In the genomic region with DNA sequence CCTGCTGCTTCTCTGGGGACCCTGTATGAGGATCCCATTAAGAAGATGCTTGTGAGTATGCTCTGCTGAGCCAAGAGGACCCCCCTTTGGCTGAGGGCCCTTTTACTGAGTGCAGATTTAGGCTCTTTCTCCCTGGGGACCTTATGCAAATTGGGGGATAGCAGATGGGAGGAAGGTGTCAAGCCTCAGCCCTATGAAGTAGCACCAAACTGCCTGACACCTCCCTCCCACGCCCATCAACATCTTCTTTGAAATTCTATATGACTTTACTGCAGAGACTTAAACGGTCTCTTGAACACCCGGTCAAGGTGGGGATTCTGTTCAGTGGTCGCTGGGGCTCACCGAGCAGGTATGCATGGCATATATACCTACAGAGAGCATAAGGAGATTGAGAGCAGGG, we compare ENCODE assay signal across 18 mouse cellular contexts. TPM values are rescaled to one million over a fixed set of nuclear protein-coding genes. Genes with fewer than 3 reads are reported as not detected.
DNase-seq lines count a peak whose midpoint lies in the region; ATAC-seq and TF ChIP-seq lines count a peak whose summit lies in the region.
"Had no signal": no experiment of that assay in that cellular context is flagged by ENCODE, and none has a peak within 500 bp of the region (broad histone marks: within the 10 kb centered on the region; RNA-seq: fewer than 3 reads in every experiment).

No protein-coding gene starts in this region.

- H3K4me2 ChIP-seq in forebrain, embryonic 15.5 days (replicated peaks) = no peak overlapping the region
- H3K4me2 ChIP-seq: hindbrain, embryonic 14.5 days; limb, embryonic 13.5 days; lung, embryonic 14.5 days had no signal

- no peak for ATAC-seq in forebrain, embryonic 15.5 days (replicated peaks)
- no peak for ATAC-seq in megakaryocyte progenitor cell, adult 5-6 weeks (replicated peaks; ENCODE audit: poor library complexity)

- H3K4me1 ChIP-seq in forebrain, embryonic 10.5 days = peaks cover 75% of the 10 kb centered on the region
- peaks cover 49% of the 10 kb centered on the region for H3K4me1 ChIP-seq in forebrain, embryonic 15.5 days
- peaks cover 2% of the 10 kb centered on the region for H3K4me1 ChIP-seq in liver, adult 2 months (ENCODE audit: control insufficient read depth, insufficient read depth, low read length)
- peaks cover 37% of the 10 kb centered on the region; the same call in 1 of the 2 replicates for H3K4me1 ChIP-seq in spleen, adult 2 months (ENCODE audit: control insufficient read depth, insufficient read depth, insufficient read length)

- H3K9ac ChIP-seq in forebrain, embryonic 15.5 days (replicated peaks) = no peak overlapping the region
- no peak overlapping the region for H3K9ac ChIP-seq in liver, adult 2 months (ENCODE audit: low read depth, low read length)
- H3K9ac ChIP-seq: hindbrain, embryonic 14.5 days; limb, embryonic 13.5 days; lung, embryonic 14.5 days had no signal

- DNase-seq in forebrain, embryonic 10.5 days (ENCODE audit: extremely low spot score, low spot score) = no peak
- no peak for DNase-seq in liver, adult 2 months (ENCODE audit: extremely low read depth, low read depth, low spot score)
- DNase-seq in liver = no peak
- peak; percentile 50 for DNase-seq in ZHBTc4 (ENCODE audit: low read depth, low spot score)
- peak; percentile 71 to 75 for DNase-seq in spleen, adult 2 months (ENCODE audit: low read depth in 1 of 2, low spot score in 2 of 2)
- no peak for DNase-seq in adrenal gland, adult 2 months
- DNase-seq: adrenal gland, postnatal 10 days; cerebellum, adult 9-11 months; kidney, adult 18-20 months; kidney, postnatal 25 days; layer of hippocampus, adult 9-11 months; lung, embryonic 14.5 days; thymus, adult 2 months had no signal

- no peak overlapping the region for H3K4me3 ChIP-seq in forebrain, embryonic 10.5 days
- no peak overlapping the region for H3K4me3 ChIP-seq in forebrain, embryonic 15.5 days
- no peak overlapping the region for H3K4me3 ChIP-seq in liver, adult 2 months (ENCODE audit: insufficient read depth, low read depth, low read length)
- peak overlapping the region; percentile 57 for H3K4me3 ChIP-seq in spleen, adult 2 months (ENCODE audit: extremely low read depth, insufficient read depth, insufficient read length)
- H3K4me3 ChIP-seq: limb, embryonic 13.5 days; megakaryocyte, embryonic 14.5 days had no signal

- WGBS in forebrain, embryonic 10.5 days = 77% methylated on average over 5 of the region's 5 CpGs
- WGBS in forebrain, embryonic 15.5 days = 78% methylated on average over 5 of the region's 5 CpGs
- 75% methylated on average over 5 of the region's 5 CpGs for WGBS in liver, adult 2 months
- WGBS in spleen, adult 2 months = 34% methylated on average over 5 of the region's 5 CpGs

- peaks cover 2% of the 10 kb centered on the region; the same call in 1 of the 2 replicates for H3K79me2 ChIP-seq in liver, adult 2 months (ENCODE audit: control insufficient read depth, insufficient read depth, low read length)

- peak overlapping the region; percentile 16; the same call in 1 of the 2 replicates for H3K27ac ChIP-seq in forebrain, embryonic 10.5 days
- H3K27ac ChIP-seq in forebrain, embryonic 15.5 days (replicated peaks) = no peak overlapping the region
- 0 out of 2 replicates have a peak overlapping the region, but pooled peaks have one; percentile 2 for H3K27ac ChIP-seq in liver, adult 2 months (replicated peaks; ENCODE audit: insufficient read depth, low read depth, low read length)
- peak overlapping the region; percentile 71 for H3K27ac ChIP-seq in spleen, adult 2 months (ENCODE audit: insufficient read depth, low read length)
- H3K27ac ChIP-seq: hindbrain, embryonic 14.5 days; limb, embryonic 13.5 days had no signal

- H3K9me3 ChIP-seq in forebrain, embryonic 10.5 days = no peaks in the 10 kb centered on the region
- H3K9me3 ChIP-seq in forebrain, embryonic 15.5 days = no peaks in the 10 kb centered on the region
- H3K9me3 ChIP-seq: limb, embryonic 13.5 days; megakaryocyte, embryonic 14.5 days had no signal

- TF ChIP-seq CTCF in liver, adult 2 months (IDR thresholded peaks at IDR 0.05; ENCODE audit: low read depth, low read length) = no peak
- no peak for TF ChIP-seq CTCF in spleen, adult 2 months (IDR thresholded peaks at IDR 0.05; ENCODE audit: extremely low read depth, insufficient read depth, insufficient read length, insufficient replicate concordance)

- TF ChIP-seq POLR2A in liver, adult 2 months (IDR thresholded peaks at IDR 0.05; ENCODE audit: extremely low read depth, insufficient read depth, low read length) = no peak
- TF ChIP-seq POLR2A in spleen, adult 2 months (IDR thresholded peaks at IDR 0.05; ENCODE audit: low read depth, low read length) = no peak

- H3K36me3 ChIP-seq in forebrain, embryonic 10.5 days (replicated peaks) = peaks cover 4% of the 10 kb centered on the region; the same call in 1 of the 2 replicates
- H3K36me3 ChIP-seq in forebrain, embryonic 15.5 days = no peaks in the 10 kb centered on the region
- no peaks in the 10 kb centered on the region for H3K36me3 ChIP-seq in liver, adult 2 months (ENCODE audit: control insufficient read depth, insufficient read depth, low read length)
- H3K36me3 ChIP-seq in spleen, adult 2 months (ENCODE audit: control insufficient read depth, insufficient read depth, low read length) = no peaks in the 10 kb centered on the region
- H3K36me3 ChIP-seq: limb, embryonic 13.5 days had no signal

- H3K27me3 ChIP-seq in forebrain, embryonic 10.5 days (ENCODE audit: poor library complexity, severe bottlenecking) = no peaks in the 10 kb centered on the region
- H3K27me3 ChIP-seq in forebrain, embryonic 15.5 days = no peaks in the 10 kb centered on the region
- H3K27me3 ChIP-seq in liver, adult 2 months (ENCODE audit: control insufficient read depth, insufficient read depth, low read length) = no peaks in the 10 kb centered on the region
- H3K27me3 ChIP-seq in spleen, adult 2 months (ENCODE audit: control insufficient read depth, insufficient read depth, low read length) = no peaks in the 10 kb centered on the region
- H3K27me3 ChIP-seq: limb, embryonic 13.5 days had no signal

RNA-seq across cellular contexts. Expression of a gene that starts 7.6 kb away (rescaled TPM):
- 13.6 and 13.7 TPM in 2 replicates for polyA plus RNA-seq in forebrain, embryonic 10.5 days (2016; fragmentation: Nextera tagmentation; extraction: Ambion mirVana)
- polyA plus RNA-seq in forebrain, embryonic 15.5 days (2015; fragmentation: Nextera tagmentation; extraction: Ambion mirVana) = 15.7 and 18.7 TPM in 2 replicates
- total RNA-seq in liver, adult 2 months (2014; rRNA removed) = 2.5 TPM in 2 replicates
- 1.6 and 3.3 TPM in 2 replicates for polyA plus RNA-seq in liver, adult 2 months (2012; rRNA removed)
- 22.2 and 30.5 TPM in 2 replicates for polyA plus RNA-seq in spleen, adult 2 months (2012; rRNA removed)
- 1 to 10 TPM; 4.6 to 6.5 TPM for total RNA-seq in adrenal gland, adult 2 months (2021)
- 6.5 and 7.2 TPM in 2 replicates for polyA plus RNA-seq in adrenal gland, adult 2 months (2012; rRNA removed)
- total RNA-seq in megakaryocyte progenitor cell, adult 5-6 weeks (2015) = 1.8 and 2.6 TPM in 2 replicates
- 1.5 and 1.7 TPM in 2 replicates for total RNA-seq in megakaryocyte progenitor cell, adult 5-6 weeks (2017)

RNA-seq across cellular contexts. Expression of a gene that starts 22.7 kb away (rescaled TPM):
- 38.5 and 38.8 TPM in 2 replicates for polyA plus RNA-seq in forebrain, embryonic 10.5 days (2016; fragmentation: Nextera tagmentation; extraction: Ambion mirVana)
- 46.8 and 48.3 TPM in 2 replicates for polyA plus RNA-seq in forebrain, embryonic 15.5 days (2015; fragmentation: Nextera tagmentation; extraction: Ambion mirVana)
- 40.9 and 41.8 TPM in 2 replicates for total RNA-seq in liver, adult 2 months (2014; rRNA removed)
- polyA plus RNA-seq in liver, adult 2 months (2012; rRNA removed) = 8.9 and 14.3 TPM in 2 replicates
- 34.0 and 39.3 TPM in 2 replicates for polyA plus RNA-seq in spleen, adult 2 months (2012; rRNA removed)
- 10 to 100 TPM; 44.1 to 70.4 TPM for total RNA-seq in adrenal gland, adult 2 months (2021)
- polyA plus RNA-seq in adrenal gland, adult 2 months (2012; rRNA removed) = 15.0 and 15.3 TPM in 2 replicates
- total RNA-seq in megakaryocyte progenitor cell, adult 5-6 weeks (2015) = 65.0 and 85.1 TPM in 2 replicates
- 105 and 121 TPM in 2 replicates for total RNA-seq in megakaryocyte progenitor cell, adult 5-6 weeks (2017)

Comparison
In these comparisons a context has a peak if more than half of its experiments do, and no peak if none do; other contexts are left out.
1. DNase-seq: peak in ZHBTc4 (single experiment) and spleen, adult 2 months (2 of 2); none in forebrain, embryonic 10.5 days (single experiment), liver, adult 2 months (single experiment), liver (single experiment) and adrenal gland, adult 2 months (single experiment).